Mouse (Mus musculus) liver, embryonic 14.5 days (tissue): ENCODE measurements around the gene Lrrc3b. TPM values are rescaled to one million over a fixed set of nuclear protein-coding genes. Genes with fewer than 3 reads are reported as not detected.

ENCODE experiments used
- ATAC-seq: fragments of 200-750 bp; cut with Nextera tagmentation; 2 replicates; pipeline ENCODE4 v1.8.0; 2017; ENCODE audit warnings: moderate number of reproducible peaks, mild to moderate bottlenecking, moderate library complexity; ENCODE audit not compliant: insufficient read depth
- DNase-seq, 3 experiments: peaks; one replicate each; pipeline ENCODE4 v3.0.0-alpha.2; 2012 to 2013; ENCODE audit warnings: low read depth in 3 of 3, low spot score in 3 of 3
- H3K27ac ChIP-seq: fragments of 300-500 bp; sonication (generic); 2 replicates; pipeline ENCODE4 v1.5.1; 2014; ENCODE audit warnings: moderate library complexity, mild to moderate bottlenecking, control low read depth, inconsistent platforms
- H3K27me3 ChIP-seq: fragments of 300-500 bp; sonication (generic); 2 replicates; pipeline ENCODE4 v1.6.1; 2014; ENCODE audit warnings: mild to moderate bottlenecking, low read length, moderate library complexity; ENCODE audit not compliant: control insufficient read depth, insufficient read depth
- H3K36me3 ChIP-seq: fragments of 300-500 bp; sonication (generic); replicated peaks from 2 replicates; pipeline ENCODE4 v1.6.1; 2014; ENCODE audit warnings: low read depth; ENCODE audit not compliant: control insufficient read depth, insufficient read depth
- H3K4me1 ChIP-seq, 2 experiments: fragments of 200-500 bp in 1 of 2; fragments of 300-500 bp in 1 of 2; sonication (generic) in 1 of 2; replicated peaks; 2 replicates each; pipeline ENCODE4 v1.6.1; 2012 to 2014; ENCODE audit warnings: antibody characterized with exemption in 1 of 2, inconsistent platforms in 1 of 2, low read length in 1 of 2; ENCODE audit not compliant: control insufficient read depth in 2 of 2, insufficient read depth in 2 of 2
- H3K4me2 ChIP-seq: fragments of 300-500 bp; sonication (generic); 2 replicates; pipeline ENCODE4 v1.6.1; 2014; ENCODE audit warnings: low read depth, mild to moderate bottlenecking, control low read depth, moderate library complexity
- H3K4me3 ChIP-seq, 2 experiments: fragments of 200-500 bp in 1 of 2; fragments of 300-500 bp in 1 of 2; sonication (generic) in 1 of 2; 2 replicates each; pipeline ENCODE4 v1.5.1; 2012 to 2014; ENCODE audit warnings: low read depth in 2 of 2, low read length in 2 of 2, mild to moderate bottlenecking in 2 of 2, control low read depth in 1 of 2, inconsistent platforms in 1 of 2, moderate library complexity in 1 of 2; ENCODE audit not compliant: insufficient read depth in 1 of 2
- H3K9ac ChIP-seq: fragments of 300-500 bp; sonication (generic); replicated peaks from 2 replicates; pipeline ENCODE4 v1.6.1; 2014; ENCODE audit warnings: mild to moderate bottlenecking, control low read depth, moderate library complexity
- H3K9me3 ChIP-seq: fragments of 300-500 bp; sonication (generic); 2 replicates; pipeline ENCODE4 v1.6.1; 2016; ENCODE audit warnings: low read length, mixed read lengths; ENCODE audit not compliant: control insufficient read depth
- CTCF ChIP-seq: IDR thresholded peaks from 2 replicates; pipeline ENCODE4 v1.5.1; 2016; ENCODE audit warnings: antibody characterized with exemption, low read depth, control low read depth
- EP300 ChIP-seq: IDR thresholded peaks from 2 replicates; pipeline ENCODE4 v1.6.1; 2016; ENCODE audit warnings: antibody characterized with exemption, low read depth
- WGBS: fragments of 180-500 bp; shearing (Covaris S2); extraction: QIAGEN DNeasy Blood & Tissue Kit; methylation state at CpG from one replicate; pipeline ENCODE4 v1.1.7; 2014; ENCODE audit not compliant: insufficient replicate concordance; 5-methylcytosine and 5-hydroxymethylcytosine counted together
- polyA plus RNA-seq, 2 experiments: library from polyadenylated mRNA; depleted of rRNA in 1 of 2; stranded (reverse) in 1 of 2; unstranded in 1 of 2; fragments of >200 nt; fragmentation: Nextera tagmentation in 1 of 2; extraction: Ambion mirVana in 1 of 2; gene quantifications; 2 replicates each; pipeline versions ENCODE4 v1.2.1 to v1.2.3; 2012 to 2014

The Lrrc3b gene
- polyA plus RNA-seq, 2 experiments: 0.09 TPM; not detected in 1

DNA sequence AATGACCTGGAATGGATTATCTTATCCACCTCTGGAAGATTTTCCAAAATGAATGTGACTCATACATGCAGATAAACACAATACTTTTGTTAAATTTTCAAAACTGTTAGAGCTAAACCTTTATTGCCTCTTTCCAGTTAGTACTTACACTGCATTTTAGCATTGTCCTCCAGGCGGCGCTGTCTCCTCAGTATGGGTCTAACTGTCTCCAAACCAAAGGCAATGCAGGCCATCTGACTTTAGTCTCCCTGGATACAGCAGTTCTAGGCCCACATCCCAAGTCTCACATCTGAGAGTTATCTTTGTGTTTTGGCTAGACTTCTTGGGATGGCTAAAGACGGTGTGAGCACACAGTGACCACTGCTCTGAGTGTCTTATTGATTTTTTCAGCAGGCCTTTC, 83.3 kb downstream of the Lrrc3b start:
- Histone ChIP-seq H3K36me3 (no peaks in the 10 kb centered on the region), H3K27ac (no peak overlapping the region), H3K4me1 (no peaks in the 10 kb centered on the region), H3K4me2 (no peak overlapping the region), H3K4me3 (no peak overlapping the region), H3K9ac (no peak overlapping the region), H3K9me3 (no peaks in the 10 kb centered on the region), H3K27me3 (no peaks in the 10 kb centered on the region)
- DNase-seq (peak in 1 of 3 experiments; percentile 11), ATAC-seq (no peak)
- TF ChIP-seq EP300 (no peak), CTCF (peak; percentile 73)
- WGBS: 21% methylated on average over 3 of the region's 3 CpGs

- no peak for TF ChIP-seq EP300
- no peak for TF ChIP-seq CTCF
- no peak overlapping the region for H3K4me3 ChIP-seq
- DNase-seq (peak in 1 of 3 experiments; percentile 1), ATAC-seq (peak; percentile 70)
- no peak overlapping the region for H3K9ac ChIP-seq
- H3K27me3 ChIP-seq: no peaks in the 10 kb centered on the region
- H3K36me3 ChIP-seq: no peaks in the 10 kb centered on the region
- no peaks in the 10 kb centered on the region for H3K9me3 ChIP-seq
- H3K4me2 ChIP-seq: no peak overlapping the region
- no peak overlapping the region for H3K27ac ChIP-seq
- no peaks in the 10 kb centered on the region for H3K4me1 ChIP-seq
- WGBS: 9% methylated on average over 5 of the region's 5 CpGs
These were observed 84.5 kb downstream of the Lrrc3b start for GRCm38 (mm10) chr14:15354299-15354698.

DNA sequence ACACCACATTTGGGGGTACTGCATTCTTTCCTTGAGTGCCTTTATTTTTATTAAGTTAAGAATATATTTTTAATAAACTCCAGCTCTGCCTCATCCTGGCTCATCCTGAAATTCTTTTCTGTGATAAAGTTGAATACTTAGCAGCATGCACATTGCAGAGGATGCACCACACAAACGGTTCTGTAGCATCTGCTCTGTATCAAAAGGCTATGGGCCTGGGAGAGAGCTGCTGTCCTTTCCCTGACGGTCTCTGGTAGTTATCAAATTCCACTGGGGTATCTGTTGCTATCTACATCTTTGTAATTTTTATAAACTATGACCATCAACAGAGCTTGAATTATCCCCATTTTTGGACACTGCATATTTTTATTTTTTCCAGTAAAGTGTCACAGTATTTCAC, 105.7 kb downstream of the Lrrc3b start:
- no peak for DNase-seq
- Histone ChIP-seq H3K9me3 (no peaks in the 10 kb centered on the region), H3K4me3 (no peak overlapping the region), H3K27me3 (no peaks in the 10 kb centered on the region), H3K4me2 (no peak overlapping the region), H3K4me1 (no peaks in the 10 kb centered on the region), H3K27ac (no peak overlapping the region), H3K36me3 (no peaks in the 10 kb centered on the region), H3K9ac (no peak overlapping the region)
- 53% methylated on average over 2 of the region's 2 CpGs for WGBS
- no peak for ATAC-seq
- TF ChIP-seq CTCF (no peak), EP300 (no peak)

GRCm38 (mm10) chr14:15331370-15331769, 107.4 kb downstream of the Lrrc3b start:
- no peaks in the 10 kb centered on the region for H3K27me3 ChIP-seq
- H3K4me2 ChIP-seq: no peak overlapping the region
- H3K9me3 ChIP-seq: no peaks in the 10 kb centered on the region
- no peak overlapping the region for H3K27ac ChIP-seq
- H3K36me3 ChIP-seq: no peaks in the 10 kb centered on the region
- DNase-seq (no peak), ATAC-seq (no peak)
- H3K4me1 ChIP-seq: no peaks in the 10 kb centered on the region
- TF ChIP-seq CTCF: no peak
- no peak for TF ChIP-seq EP300
- no peak overlapping the region for H3K9ac ChIP-seq
- WGBS: 25% methylated on average over 1 of the region's 1 CpGs
- no peak overlapping the region for H3K4me3 ChIP-seq

DNA sequence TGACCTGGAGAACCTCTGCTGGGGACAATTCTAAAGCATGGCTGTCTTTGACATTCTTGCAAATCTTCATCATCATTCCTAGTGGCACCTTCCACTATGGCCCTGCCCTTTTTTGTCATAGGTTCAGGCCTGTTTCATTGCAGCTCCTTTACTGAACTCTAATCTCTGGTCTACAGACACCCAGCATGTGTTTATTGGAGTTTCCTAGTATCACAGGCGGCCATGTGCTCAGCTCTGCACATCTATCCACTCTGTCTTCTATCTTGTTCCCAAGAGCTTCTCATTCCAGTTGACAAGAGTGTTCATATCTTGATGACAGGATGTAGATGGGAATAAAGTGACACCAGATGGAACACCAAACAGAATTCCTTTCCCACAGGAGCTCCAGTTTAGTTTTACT, 108.6 kb downstream of the Lrrc3b start:
- TF ChIP-seq CTCF: no peak
- no peak for TF ChIP-seq EP300
- no peak overlapping the region for H3K27ac ChIP-seq
- H3K4me3 ChIP-seq: no peak overlapping the region
- DNase-seq (no peak), ATAC-seq (no peak)
- no peaks in the 10 kb centered on the region for H3K9me3 ChIP-seq
- no peaks in the 10 kb centered on the region for H3K27me3 ChIP-seq
- no peaks in the 10 kb centered on the region for H3K36me3 ChIP-seq
- H3K4me2 ChIP-seq: no peak overlapping the region
- H3K9ac ChIP-seq: no peak overlapping the region
- no peaks in the 10 kb centered on the region for H3K4me1 ChIP-seq
- WGBS: 35% methylated on average over 1 of the region's 1 CpGs
